Mouse (Mus musculus) heart, adult 9 months (tissue): Measurements from ENCODE around the gene AU018091.
"Not testable (repeated sequence)": the region's sequence is repeated elsewhere in the genome, so short reads cannot be mapped to it uniquely, and the experiment has no call there.

Experiments
- DNase-seq, 2 experiments: peaks; one replicate each; pipeline ENCODE4 v3.0.0; 2022; ENCODE audit warnings: low spot score in 2 of 2

AU018091 gene

DNA sequence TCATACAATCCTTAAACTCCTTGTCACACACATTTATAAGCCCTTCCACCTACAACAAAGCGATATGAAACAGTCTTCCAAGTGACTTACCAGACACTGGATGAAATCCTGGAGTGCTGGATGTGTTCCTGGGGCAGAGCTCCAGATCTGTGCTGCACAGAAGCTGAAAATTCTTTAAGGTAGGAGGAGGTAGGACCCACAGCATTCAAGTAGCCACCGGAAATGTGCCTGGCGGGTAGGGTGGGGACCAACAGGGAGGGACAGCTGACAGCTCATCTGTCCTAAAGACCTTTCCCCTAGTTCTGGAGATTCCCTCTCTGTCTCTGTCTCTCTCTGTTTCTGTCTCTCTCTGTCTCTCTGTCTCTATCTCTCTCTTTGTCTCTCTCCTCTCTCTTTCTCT is at the start of gene AU018091:
AU018091 (minus strand) TSS at position 279 of the 400 bp plus-strand sequence.
- DNase-seq: no peak

DNA sequence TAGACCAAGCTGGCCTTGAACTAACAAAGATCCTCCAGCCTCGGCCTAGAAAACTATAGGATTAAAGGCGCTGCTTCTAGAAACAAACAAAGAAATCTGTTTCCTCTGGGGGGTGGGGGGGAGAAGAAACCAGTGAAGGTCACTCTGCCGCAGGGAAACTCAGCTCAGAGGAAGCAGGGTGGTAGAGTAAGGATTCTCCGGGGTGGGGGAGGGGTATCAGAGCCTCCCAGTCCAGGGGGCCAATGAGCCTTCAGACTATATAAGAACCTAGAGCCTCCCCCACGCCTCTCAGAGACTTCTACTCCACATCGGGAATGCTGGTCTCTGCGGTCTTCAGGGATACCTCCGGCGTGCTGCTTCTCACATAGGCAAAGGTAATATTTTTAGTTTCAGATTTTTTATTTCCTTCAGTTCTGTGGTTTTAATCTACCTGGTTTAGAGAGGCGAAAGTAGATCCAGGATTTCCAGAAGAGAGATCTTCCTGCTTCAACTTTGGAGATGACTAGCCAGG is 48.6 kb upstream of the AU018091 start:
- DNase-seq: no peak

DNA sequence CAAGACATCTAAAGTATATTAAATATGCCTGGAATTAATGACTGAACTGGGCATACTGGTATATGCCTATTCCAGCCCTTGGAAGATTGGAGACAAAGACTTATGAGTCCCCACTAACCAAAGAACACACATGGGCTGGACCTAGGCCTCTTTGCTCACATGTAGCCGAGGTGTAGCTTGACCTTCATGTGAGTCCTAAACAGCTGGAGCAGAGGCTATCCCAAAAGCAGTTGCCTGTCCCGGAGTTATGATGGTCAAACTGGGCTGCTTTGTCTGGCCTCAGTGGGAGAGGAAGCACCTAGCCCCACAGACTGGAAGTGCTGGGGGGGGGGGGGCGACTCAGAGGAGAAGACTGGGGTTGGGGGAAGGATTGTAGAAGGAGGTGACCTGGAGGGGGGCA is 47.3 kb upstream of the AU018091 start:
- no peak for DNase-seq

DNA sequence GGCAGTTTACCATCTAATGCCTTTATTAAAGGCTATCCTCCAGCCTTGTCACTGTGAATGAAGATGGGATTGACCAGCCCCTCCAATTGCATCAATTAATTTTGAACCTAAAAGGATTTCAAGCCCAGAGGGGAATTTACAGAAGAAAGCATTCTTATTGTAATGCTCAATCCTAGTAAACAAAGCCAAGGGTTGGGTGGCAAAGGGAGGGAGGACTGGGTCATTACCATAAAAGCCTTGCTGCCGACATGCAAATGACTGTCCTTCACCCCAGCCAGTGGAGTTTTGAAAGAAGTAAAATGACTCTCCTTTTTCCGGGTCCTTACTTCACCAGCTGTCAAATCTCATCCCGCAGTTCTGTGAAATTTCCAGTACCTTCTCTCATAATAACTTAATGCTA is 44.6 kb upstream of the AU018091 start:
- no peak for DNase-seq

DNA sequence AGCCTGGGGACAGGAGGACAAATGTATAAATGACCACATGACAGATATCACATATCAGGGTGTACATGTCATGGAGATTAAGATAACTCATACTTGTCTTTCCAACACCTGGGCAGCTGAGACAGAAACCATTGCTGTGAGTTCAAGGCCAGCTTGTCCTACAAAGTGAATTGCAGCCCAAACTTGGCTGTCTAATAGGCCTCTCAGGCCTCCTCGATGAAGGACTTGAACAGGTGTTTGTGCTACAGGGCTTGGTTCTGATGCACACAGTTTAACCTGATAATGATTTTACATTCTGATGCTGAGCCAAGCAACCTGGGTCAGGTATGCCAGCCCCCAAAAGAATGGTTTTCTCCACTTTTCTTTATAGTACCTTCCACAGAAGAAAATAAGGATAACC is 44.2 kb upstream of the AU018091 start:
- DNase-seq: no peak

DNA sequence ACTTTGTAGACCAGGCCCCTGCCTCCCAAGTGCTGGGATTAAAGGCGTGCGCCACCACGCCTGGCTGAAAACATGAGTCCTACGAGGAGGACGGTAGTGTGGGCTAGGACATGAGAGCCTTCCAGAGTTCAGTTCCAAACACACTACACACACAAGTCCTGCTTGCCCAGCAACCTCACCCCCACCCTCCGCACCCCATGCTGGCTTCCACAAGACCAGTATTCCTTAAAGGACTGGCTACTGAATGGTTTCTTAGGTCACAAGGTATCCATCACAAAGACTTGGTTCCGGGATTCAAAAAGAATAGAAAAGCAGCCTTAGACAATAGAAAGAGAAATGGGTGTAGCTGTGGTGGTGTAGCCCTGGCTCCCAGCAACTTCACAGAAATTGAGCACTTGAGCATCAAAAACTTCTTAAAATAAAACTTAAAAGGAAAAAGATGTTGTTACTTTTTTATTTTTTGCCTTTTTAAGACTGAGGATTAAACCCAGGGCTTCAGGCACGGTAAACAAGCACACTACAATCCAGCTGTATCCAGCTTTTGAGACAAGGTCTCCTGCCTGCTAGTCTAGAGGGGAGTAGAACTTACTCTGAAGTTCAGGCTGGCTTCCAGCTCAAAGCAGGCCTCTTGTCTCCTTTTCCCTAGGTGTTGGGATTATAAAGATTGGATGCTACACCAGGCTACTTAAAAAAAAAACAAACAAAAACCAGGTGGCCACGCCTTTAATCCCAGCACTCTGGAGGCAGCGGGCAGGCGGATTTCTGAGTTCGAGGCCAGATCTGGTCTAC is 43.2 kb upstream of the AU018091 start:
- no peak for DNase-seq

DNA sequence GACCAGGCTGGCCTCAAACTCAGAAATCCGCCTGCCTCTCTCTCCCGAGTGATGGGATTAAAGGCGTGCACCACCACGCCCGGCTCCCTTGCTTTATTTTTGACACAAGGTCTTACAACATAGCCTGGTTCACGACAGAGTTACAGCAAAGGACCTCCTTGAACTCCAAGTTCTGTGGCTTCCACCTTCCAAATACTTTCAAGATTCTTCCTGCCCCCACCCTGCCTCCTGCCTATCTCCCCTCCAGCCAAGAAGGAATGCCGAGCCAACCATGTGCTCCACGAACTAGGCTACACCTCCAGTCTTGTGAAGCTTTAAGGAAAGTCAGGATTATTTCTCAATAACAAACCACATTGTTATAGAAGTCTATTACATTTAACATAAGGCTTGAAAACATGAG is 42.5 kb upstream of the AU018091 start:
- DNase-seq: no peak

DNA sequence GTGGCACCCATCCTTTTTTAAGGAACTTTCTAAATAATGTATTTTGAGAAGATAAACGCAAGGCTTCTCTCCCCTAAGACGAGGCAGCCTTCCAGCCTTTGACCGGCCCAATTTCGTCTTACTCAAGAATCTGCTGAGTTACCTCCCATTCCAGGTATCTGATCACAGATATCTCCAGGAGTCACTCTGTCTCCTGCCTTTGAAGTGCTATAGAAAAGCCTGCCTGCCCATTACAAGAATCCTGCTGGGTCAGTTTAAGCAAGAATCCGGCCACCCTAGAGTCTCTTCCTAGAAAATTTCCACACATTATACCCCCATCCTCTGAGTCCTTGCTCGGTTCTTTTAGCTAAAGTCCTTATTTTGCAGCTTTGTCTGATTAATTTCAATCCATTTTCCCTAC is 41.6 kb upstream of the AU018091 start:
- no peak for DNase-seq

DNA sequence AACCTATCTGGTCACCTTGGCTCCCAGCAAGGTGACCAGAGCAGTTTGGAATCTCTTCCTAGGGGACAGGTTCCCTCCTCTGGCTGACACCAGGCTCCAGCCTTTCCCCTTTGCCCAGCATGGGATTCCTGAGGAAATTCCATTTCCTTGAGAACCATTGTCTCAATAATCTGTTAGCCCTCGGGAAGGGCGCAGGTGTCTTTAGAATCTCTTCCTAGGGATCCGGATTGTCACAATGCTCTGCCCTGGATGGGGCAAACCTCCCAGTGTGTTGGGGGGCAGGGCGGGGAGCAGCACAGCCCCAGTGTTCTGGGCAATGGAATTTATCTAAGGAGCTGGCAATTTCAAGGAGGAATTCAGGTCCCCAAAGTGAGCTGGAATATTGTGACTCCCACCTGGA is 37.5 kb upstream of the AU018091 start:
- DNase-seq: no peak

DNA sequence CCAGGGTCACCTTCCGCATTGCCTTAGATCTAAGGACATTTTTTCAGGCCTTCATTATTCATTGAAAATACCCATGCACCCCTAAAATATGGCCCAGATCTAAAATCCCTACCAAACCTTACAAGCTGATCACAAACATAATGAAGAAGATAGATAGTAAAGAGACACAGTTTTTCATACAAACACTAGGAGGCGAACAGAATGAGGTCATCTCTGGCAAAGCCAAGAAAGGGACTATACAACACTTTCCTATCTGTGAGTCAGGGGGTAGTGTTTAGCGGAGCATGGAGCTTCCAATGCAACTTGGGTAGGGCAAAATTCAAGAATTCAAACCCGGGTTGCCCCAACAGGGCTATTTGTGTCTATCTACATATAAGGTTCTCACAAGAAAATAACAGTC is 35.6 kb upstream of the AU018091 start:
- no peak for DNase-seq

DNA sequence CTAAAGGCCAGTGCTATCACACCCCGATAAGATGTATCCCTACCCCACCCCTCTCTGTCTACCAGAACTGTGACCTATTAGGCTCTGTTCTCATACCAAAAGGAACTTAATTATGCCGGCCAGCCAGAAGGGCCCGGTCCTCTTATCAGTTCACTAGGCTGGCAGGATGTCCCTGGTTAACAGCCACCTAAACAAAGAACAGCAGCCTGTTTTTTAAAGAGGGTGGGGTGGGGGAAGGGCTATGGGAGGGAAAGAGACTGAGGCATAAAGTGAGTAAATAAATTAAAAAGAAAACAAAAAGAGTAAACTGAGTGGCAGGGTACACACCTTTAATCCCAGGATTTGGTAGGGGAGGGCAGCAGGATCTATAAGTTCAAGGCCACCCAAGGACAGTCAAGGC is 34.9 kb upstream of the AU018091 start:
- DNase-seq: no peak

DNA sequence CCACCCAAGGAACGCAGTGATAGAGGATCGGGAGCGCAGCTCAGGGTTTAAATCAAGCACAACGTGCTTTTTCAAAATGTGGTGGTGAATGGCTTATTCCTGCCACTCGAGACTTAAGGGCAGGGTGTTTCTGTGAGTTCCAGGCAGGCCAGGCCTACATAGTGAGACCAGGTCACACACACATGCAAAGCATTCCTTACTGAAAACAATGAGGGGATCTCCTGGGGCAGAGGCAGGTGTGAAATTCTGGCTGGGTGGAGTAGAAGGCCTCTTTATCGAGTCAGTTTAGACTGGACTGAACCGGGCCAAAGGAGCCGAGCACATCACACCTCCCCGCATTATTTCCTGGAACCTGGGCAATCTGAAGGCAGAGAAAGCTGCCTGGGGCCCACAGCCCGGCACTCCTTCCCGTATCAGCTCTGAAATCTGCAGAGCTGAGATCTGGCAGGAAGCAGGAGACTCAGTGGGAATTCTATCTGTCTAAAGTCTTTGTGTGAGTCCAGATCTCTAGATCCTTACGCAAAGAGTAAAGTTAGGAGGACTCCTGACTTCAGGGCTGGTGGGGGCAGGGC is 32.2 kb upstream of the AU018091 start:
- no peak for DNase-seq

DNA sequence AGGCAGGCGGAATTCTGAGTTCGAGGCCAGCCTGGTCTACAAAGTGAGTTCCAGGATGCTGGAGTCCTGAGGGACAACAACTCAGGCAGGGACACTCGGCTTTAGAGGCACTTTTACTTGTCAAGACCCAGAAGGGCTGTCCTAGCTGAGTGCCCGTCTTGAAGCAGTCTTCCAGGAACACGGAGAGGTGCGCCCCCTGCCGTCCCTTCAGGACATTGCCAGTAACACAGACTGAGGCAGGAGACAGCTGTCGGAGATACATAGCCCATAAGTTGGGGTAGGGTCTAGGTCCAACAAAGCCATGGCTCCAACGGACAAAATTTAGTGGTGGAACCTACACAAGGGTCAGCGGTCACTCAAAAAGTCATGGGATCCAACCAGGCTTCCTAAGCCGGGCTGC is 29.9 kb upstream of the AU018091 start:
- no peak for DNase-seq

DNA sequence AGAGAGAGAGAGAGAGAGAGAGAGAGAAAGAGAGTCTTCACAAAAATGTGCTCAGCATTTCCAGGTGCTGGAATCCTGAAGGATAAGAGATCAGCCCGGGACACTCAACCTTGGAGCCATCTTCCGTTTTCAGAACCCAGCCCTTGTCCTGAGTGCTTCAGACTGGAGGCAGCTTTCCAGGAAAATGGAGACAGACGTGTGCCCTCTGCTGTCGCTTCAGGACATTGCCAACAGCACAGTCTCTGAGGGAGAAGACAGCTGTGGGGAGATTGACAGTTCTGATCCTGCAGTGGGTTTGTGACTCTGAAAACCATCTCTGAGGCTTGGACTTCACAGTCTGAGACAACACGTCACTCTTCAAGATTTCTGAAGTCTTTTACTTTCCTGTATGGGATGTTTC is 26.8 kb upstream of the AU018091 start:
- DNase-seq: no peak

DNA sequence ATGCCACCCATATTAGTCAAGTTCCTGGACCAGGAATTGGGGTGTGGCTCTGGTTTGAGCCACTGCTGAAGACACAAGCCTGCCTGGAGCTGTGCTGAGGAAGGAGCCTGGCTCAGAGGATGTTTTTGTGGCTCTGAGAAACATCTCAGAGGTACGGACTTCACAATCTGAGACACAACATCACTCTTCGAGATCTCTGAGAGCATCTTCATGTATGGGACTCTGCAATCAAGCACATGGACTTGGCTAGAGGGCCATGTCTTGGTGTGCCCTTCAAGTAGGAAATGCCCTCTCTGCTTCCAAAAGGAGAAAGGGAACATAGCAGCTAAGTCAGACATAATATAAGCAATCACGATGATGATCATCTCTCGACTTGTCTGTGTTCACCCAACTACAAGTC is 25.5 kb upstream of the AU018091 start:
- DNase-seq: no peak

DNA sequence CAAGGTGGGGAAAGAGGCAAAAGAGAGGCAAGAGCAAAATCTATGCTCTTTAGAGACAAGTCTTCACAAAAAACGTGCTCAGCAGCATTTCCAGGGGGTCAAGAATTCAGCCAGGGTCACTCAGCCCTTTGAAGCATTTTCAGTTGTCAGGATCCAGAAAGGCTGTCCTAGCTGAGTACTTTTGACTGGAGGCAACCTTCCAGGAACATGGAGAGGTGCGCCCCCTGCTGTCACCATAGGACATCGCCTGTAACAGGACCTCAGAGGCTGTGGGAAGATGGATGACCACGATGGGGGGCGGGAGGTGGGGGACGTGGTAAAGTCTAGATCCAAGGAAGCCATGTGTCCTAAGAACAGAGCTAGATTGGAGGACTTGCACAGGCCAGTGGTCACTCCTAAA is 24.9 kb upstream of the AU018091 start:
- DNase-seq: no peak

DNA sequence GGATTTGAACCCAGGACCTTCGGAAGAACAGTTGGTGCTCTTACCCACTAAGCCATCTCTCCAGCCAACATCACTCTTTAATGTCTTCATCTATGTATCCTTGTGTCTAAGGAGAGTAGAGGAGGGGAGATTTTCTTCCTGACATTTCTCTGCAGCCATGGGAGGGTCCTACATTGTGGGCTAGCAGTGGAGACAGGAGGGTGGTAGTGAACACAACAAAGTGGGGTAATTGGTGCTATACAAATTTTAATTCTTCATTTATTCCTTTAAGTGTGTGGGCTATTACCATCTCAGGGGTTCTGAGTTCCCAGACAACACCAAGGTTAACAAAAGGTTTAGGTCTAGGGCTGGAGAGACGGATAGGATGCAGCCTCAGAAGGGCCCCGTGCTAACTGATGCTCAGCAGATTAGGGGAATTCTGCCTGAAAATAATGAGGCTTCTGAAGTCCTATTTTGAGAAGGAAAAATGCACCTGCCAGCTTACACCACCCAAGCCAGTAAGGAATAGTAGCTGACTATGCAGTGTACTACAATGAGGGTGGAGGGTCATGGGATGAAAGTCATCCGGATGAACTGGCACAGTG is 24.1 kb upstream of the AU018091 start:
- no peak for DNase-seq

DNA sequence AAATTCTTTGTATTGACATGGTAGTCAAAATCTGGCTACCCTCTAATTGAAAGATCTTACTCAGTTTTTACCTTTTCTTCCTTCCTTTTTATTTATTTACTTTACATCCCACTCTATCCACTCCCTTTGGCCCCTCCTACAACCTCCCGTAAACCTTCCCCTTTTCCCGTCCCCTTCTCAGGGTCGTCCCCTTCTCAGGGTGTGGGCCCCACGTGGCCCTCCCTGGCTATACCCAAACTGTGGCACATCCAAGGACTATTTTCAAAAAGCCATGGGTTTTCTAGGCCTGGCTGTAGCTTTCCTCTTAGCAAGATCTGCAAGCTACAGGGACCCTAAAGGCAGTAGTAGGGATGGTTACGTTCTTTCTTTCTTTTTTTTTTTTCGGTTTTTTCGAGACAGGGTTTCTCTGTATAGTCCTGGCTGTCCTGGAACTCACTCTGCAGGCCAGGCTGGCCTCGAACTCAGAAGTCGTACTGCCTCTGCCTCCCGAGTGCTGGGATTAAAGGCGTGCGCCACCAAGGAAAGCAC is 23.0 kb upstream of the AU018091 start:
- DNase-seq: no peak

DNA sequence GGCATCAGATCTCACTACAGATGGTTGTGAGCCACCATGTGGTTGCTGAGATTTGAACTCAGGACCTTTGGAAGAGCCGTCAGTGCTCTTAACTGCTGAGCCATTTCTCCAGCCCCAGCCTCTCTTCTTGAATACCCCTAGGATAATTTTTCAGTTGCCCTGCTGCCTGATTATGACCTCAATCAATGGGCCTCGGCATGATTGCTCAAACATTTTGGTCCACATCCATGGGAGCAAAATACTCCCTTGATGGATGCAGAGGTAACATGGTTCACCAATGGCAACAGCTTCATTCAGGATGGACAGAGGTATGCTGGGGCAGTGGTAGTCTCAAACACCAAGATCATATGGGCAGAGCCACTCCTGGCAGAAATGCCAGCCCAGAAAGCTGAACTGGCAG is 17.7 kb upstream of the AU018091 start:
- not testable (repeated sequence) for DNase-seq

DNA sequence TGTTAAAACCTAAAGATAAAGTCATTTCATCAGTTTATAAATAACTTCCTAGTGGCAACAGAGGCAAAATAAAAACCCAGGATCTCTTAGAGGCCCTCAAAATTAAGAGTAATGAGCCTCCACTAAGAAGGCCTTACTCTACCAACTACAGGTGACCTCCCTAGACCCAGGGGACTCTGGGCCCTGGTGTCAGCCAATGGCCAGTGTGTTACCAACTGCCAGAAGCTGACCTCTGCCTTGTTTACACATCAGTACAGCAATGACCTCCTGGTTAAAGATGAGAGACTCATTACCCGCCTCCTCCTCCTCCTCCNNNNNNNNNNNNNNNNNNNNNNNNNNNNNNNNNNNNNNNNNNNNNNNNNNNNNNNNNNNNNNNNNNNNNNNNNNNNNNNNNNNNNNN is 17.1 kb upstream of the AU018091 start:
- no peak for DNase-seq

DNA sequence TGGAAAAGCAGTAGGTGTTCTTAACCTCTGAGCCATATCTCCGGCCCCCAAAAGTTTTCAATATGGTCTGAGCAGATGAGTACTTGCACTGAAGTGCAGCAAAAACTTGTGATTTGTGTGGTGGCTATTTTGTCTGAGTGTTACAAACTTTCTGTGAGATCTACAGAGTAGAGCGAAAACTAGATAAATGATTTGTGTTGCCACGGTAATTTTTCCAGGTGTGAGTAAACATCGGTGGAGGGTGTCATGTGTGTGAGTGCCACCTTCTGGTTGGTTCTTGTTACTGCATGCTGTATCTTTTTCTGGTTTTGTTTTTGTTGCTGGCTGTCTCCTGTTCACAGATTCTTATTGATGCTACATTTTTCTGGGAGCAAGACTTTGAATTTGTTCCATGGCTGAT is 15.4 kb upstream of the AU018091 start:
- no peak for DNase-seq

DNA sequence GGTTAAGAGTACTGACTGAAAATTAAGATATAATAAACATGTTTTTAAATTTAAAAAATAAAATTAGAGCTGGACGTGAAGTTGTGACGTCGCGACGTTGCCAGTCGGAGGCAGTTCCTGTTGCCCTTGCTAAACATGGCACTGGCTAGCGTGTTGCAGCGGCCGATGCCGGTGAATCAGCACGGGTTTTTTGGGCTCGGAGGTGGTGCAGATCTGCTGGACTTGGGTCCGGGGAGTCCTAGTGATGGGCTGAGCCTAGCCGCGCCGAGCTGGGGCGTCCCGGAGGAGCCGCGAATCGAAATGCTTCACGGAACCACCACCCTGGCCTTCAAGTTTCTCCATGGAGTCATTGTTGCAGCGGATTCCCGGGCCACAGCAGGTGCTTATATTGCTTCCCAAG is 12.0 kb upstream of the AU018091 start:
- DNase-seq: not testable (repeated sequence)

DNA sequence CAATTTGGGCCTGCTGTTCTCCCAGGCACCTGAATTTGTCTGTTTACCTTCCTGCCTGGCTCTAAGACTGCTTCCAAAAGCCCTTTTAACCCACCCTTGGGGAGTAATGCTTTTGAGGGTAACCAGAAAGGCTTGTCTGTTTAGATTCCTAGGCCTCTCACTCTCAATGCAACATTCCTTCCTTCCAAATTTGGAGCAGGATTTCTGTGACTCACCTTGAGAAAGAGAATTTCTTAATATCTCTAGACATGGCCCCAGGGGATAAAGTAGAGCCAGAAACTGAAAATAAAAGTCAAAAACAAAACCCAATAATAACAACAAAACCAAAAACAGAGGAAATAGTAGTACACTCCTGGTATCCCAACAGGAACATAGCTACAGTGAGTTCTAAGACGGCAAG is 707 bp downstream of the AU018091 start:
- no peak for DNase-seq
